Mouse (Mus musculus): ENCODE data around the gene Chpf2.

DNA sequence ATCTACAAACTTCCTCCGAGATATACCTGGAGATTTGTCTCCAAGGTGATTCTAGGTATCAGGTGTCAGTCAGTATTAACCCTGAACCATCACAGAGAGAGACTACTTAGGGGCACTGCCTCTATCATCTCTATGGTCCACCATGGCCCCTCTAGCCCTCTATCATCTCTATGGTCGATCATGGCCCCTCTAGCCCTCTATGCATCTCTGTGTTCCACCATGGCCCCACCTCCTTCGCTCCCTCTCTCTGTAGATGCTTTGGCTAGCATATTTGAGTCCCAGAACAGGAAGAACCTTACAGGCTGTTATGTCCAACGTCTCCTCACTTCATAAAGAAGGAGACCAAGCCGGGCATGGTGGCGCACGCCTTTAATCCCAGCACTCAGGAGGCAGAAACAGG lies 43.9 kb upstream of the Chpf2 start:
- TF ChIP-seq CTCF (IDR thresholded peaks at IDR 0.05; ENCODE audit: control insufficient read depth, insufficient read depth, insufficient replicate concordance, low read depth, low read length) = no peak
- TF ChIP-seq POLR2A (IDR thresholded peaks at IDR 0.05; ENCODE audit: control insufficient read depth, low read depth, low read length) = no peak
